Mouse (Mus musculus): Measurements from ENCODE around the gene Smok3b. TPM values are rescaled to one million over a fixed set of nuclear protein-coding genes. Genes with fewer than 3 reads are reported as not detected.

Gene Smok3b
- not detected for polyA plus RNA-seq (2017; shearing (Covaris generic))

GRCm38 (mm10) chr5:138020961-138021479, at the start of gene Smok3b, which contains the start of gene Smok3a:
Smok3b (plus strand) TSS chr5:138021429.
Smok3a (plus strand) TSS chr5:138021261.

GRCm38 (mm10) chr5:137981300-137981699, 39.9 kb upstream of the Smok3b start, which contains the start of gene Azgp1:
Azgp1 (plus strand) TSS chr5:137981520.

GRCm38 (mm10) chr5:138052894-138053293, 31.7 kb downstream of the Smok3b start, which contains the start of gene Smok3c:
Smok3c (plus strand) TSS chr5:138053194.

GRCm38 (mm10) chr5:138084996-138085395, 63.8 kb downstream of the Smok3b start, which contains the start of gene Zkscan1:
Zkscan1 (plus strand) TSS chr5:138085084.

Other genes starting within 250 kb of the Smok3b start
- gene Ppp1r35, start 242.6 kb upstream of the Smok3b start, polyA plus RNA-seq (2017; shearing (Covaris generic)): 39.6 TPM
- 17.5 TPM for gene Mepce, start 233.8 kb upstream of the Smok3b start, polyA plus RNA-seq (2017; shearing (Covaris generic))
- gene Zcwpw1, start 233.6 kb upstream of the Smok3b start, polyA plus RNA-seq (2017; shearing (Covaris generic)): 8.9 TPM
- 2.7 TPM for gene Pilra, start 185.1 kb upstream of the Smok3b start, polyA plus RNA-seq (2017; shearing (Covaris generic))
- 3.6 TPM for gene Pilrb1, start 163.3 kb upstream of the Smok3b start, polyA plus RNA-seq (2017; shearing (Covaris generic))
- gene Pilrb2, start 149.6 kb upstream of the Smok3b start, polyA plus RNA-seq (2017; shearing (Covaris generic)): 2.2 TPM
- gene Cyp3a13, start 99.8 kb upstream of the Smok3b start, polyA plus RNA-seq (2017; shearing (Covaris generic)): not detected
- not detected for gene Gjc3, start 58.3 kb upstream of the Smok3b start, polyA plus RNA-seq (2017; shearing (Covaris generic))
- not detected for gene Azgp1, start 39.9 kb upstream of the Smok3b start, polyA plus RNA-seq (2017; shearing (Covaris generic))
- not detected for gene Smok3a, start 168 bp upstream of the Smok3b start, polyA plus RNA-seq (2017; shearing (Covaris generic))
- not detected for gene Smok3c, start 31.8 kb downstream of the Smok3b start, polyA plus RNA-seq (2017; shearing (Covaris generic))
- 24.9 TPM for gene Zkscan1, start 63.7 kb downstream of the Smok3b start, polyA plus RNA-seq (2017; shearing (Covaris generic))
- gene Zscan21, start 95.5 kb downstream of the Smok3b start, polyA plus RNA-seq (2017; shearing (Covaris generic)): 29.4 TPM
- 21.6 TPM for gene Zfp113, start 134.3 kb downstream of the Smok3b start, polyA plus RNA-seq (2017; shearing (Covaris generic))
- 229 TPM for gene Cops6, start 139.6 kb downstream of the Smok3b start, polyA plus RNA-seq (2017; shearing (Covaris generic))
- gene Ap4m1, start 150.6 kb downstream of the Smok3b start, polyA plus RNA-seq (2017; shearing (Covaris generic)): 12.5 TPM
- 98.7 TPM for gene Mcm7, start 151.0 kb downstream of the Smok3b start, polyA plus RNA-seq (2017; shearing (Covaris generic))
- gene Taf6, start 166.0 kb downstream of the Smok3b start, polyA plus RNA-seq (2017; shearing (Covaris generic)): 66.2 TPM
- 19.3 TPM for gene Cnpy4, start 166.1 kb downstream of the Smok3b start, polyA plus RNA-seq (2017; shearing (Covaris generic))
- gene Mblac1, start 172.9 kb downstream of the Smok3b start, polyA plus RNA-seq (2017; shearing (Covaris generic)): 0.74 TPM
- not detected for gene Nxpe5, start 204.5 kb downstream of the Smok3b start, polyA plus RNA-seq (2017; shearing (Covaris generic))
- gene Lamtor4, start 234.1 kb downstream of the Smok3b start, polyA plus RNA-seq (2017; shearing (Covaris generic)): 117 TPM
- 13.3 TPM for gene BC037034, start 242.6 kb downstream of the Smok3b start, polyA plus RNA-seq (2017; shearing (Covaris generic))

Measured in inflammation-experienced regulatory T-cells, adult 16 weeks (primary cell).